Mouse (Mus musculus): ENCODE measurements around the gene Tmem63b. TPM values are rescaled to one million over a fixed set of nuclear protein-coding genes. Genes with fewer than 3 reads are reported as not detected.

Tmem63b gene
- total and polyA plus RNA-seq, 2 experiments = 23.0 to 99.2 TPM

GRCm38 (mm10) chr17:45727481-45727880 is 40.8 kb upstream of the Tmem63b start:
- 84% methylated on average over 2 of the region's 2 CpGs for WGBS
- no peak overlapping the region for H3K9ac ChIP-seq (ENCODE audit: low read depth, low read length)
- TF ChIP-seq POLR2A (IDR thresholded peaks at IDR 0.05; ENCODE audit: extremely low read depth, insufficient read depth, low read length) (no peak), CTCF (IDR thresholded peaks at IDR 0.05; ENCODE audit: low read depth, low read length) (no peak)

DNA sequence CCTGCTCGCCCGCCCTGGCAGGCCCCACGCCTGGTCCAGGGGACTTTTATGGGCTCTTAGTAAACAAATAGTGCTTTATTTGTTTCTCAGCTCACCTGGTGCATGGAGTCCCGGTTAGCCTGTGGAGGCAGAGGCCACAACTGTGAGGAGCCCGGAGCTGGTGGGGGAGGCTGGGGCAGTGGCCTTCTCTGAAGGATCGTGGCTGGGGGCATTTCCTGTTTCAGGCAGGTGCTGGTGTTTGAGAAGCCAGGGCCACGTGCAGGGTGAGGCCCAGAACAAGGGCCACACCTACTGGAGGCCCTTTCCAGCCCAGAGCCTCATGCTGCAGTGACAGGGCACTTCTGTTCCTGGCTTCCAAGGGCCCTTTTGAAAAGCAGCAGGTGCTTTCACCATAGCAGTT is 39.5 kb upstream of the Tmem63b start:
- DNase-seq (ENCODE audit: extremely low read depth, low read depth, low spot score) = no peak
- H3K27ac ChIP-seq (replicated peaks; ENCODE audit: insufficient read depth, low read depth, low read length) = no peak overlapping the region
- no peaks in the 10 kb centered on the region for H3K79me2 ChIP-seq (ENCODE audit: control insufficient read depth, insufficient read depth, low read length)
- TF ChIP-seq CTCF (IDR thresholded peaks at IDR 0.05; ENCODE audit: low read depth, low read length) = no peak
- no peak for TF ChIP-seq POLR2A (IDR thresholded peaks at IDR 0.05; ENCODE audit: extremely low read depth, insufficient read depth, low read length)
- 0 out of 2 replicates have a peak, but pooled peaks cover 4% of the 10 kb centered on the region for H3K4me1 ChIP-seq (ENCODE audit: control insufficient read depth, insufficient read depth, low read length)
- 69% methylated on average over 7 of the region's 7 CpGs for whole genome bisulfite sequencing
- H3K9ac ChIP-seq (ENCODE audit: low read depth, low read length) = no peak overlapping the region
- H3K4me3 ChIP-seq (ENCODE audit: insufficient read depth, low read depth, low read length) = no peak overlapping the region
- no peaks in the 10 kb centered on the region for H3K36me3 ChIP-seq (ENCODE audit: control insufficient read depth, insufficient read depth, low read length)
- H3K27me3 ChIP-seq (ENCODE audit: control insufficient read depth, insufficient read depth, low read length) = no peaks in the 10 kb centered on the region

More at GRCm38 (mm10) chr17:45727481-45727880, 40.8 kb upstream of the Tmem63b start:
- Histone ChIP-seq H3K36me3 (ENCODE audit: control insufficient read depth, insufficient read depth, low read length) (no peaks in the 10 kb centered on the region), H3K4me3 (ENCODE audit: insufficient read depth, low read depth, low read length) (no peak overlapping the region), H3K27me3 (ENCODE audit: control insufficient read depth, insufficient read depth, low read length) (no peaks in the 10 kb centered on the region), H3K79me2 (ENCODE audit: control insufficient read depth, insufficient read depth, low read length) (no peaks in the 10 kb centered on the region), H3K4me1 (ENCODE audit: control insufficient read depth, insufficient read depth, low read length) (0 out of 2 replicates have a peak, but pooled peaks cover 4% of the 10 kb centered on the region), H3K27ac (replicated peaks; ENCODE audit: insufficient read depth, low read depth, low read length) (no peak overlapping the region)
- no peak for DNase-seq (ENCODE audit: extremely low read depth, low read depth, low spot score)

DNA sequence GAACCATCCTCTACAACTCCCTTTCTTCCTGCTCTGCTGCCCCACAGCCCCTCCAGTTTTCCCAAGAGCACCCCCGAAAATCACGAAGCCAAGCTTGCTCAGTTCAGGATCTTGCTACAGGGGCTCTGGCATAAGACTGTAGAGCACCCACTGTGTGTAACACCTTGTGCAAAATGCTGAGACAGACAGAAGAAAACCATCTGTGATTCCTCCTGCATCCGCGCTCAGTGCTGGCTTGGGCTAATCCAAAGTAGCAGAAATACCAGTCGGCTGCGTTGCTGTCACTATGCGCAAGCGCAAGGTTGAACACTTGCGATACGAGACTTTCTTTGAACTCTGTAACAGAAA is 37.8 kb upstream of the Tmem63b start:
- TF ChIP-seq POLR2A (IDR thresholded peaks at IDR 0.05; ENCODE audit: extremely low read depth, insufficient read depth, low read length) (no peak), CTCF (IDR thresholded peaks at IDR 0.05; ENCODE audit: low read depth, low read length) (no peak)

DNA sequence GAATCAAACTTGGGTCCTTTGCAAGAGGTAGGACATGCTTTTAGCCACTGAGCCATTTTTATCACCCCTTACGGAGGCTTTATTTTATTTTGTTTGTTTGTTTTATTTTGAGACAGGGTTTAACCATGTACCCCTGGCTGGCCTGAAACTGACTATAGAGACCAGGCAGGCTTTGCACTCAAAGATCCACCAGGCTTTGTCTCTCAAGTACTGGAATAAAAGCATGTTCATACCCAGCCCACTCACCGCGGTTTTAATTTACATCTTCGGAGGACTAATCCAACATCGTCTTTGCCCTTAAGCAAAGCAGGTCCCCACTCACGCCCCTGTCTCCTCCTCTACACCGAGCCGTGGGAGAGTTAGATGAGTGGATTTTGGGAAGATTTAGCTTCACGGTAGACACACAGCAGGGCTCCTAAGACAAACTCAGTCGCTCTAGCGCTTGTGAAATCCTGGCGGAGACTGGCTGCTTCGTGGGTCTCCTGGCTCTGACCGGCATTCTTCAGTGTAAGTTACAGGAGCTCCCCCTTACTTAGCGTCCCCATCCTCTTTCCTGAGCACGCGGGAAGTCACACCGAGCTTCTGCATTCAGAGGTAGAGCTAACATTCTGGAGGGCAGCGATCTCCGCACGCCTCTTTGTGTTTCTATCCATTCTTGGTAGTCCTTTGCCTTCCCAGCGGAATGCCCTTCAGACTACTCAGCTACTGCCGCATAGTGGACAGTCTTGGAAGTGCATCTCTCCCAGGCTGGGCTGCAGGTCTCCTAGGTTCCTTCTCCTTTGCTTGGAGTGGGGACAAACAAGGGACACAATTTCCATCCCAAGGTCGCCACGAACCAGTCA is 37.2 kb upstream of the Tmem63b start:
- H3K9ac ChIP-seq (ENCODE audit: low read depth, low read length) = peak overlapping the region; percentile 62; the same call in 1 of the 2 replicates
- H3K36me3 ChIP-seq (ENCODE audit: control insufficient read depth, insufficient read depth, low read length) = no peaks in the 10 kb centered on the region
- no peak for TF ChIP-seq POLR2A (IDR thresholded peaks at IDR 0.05; ENCODE audit: extremely low read depth, insufficient read depth, low read length)
- TF ChIP-seq CTCF (IDR thresholded peaks at IDR 0.05; ENCODE audit: low read depth, low read length) = peak; percentile 92
- no peak overlapping the region for H3K27ac ChIP-seq (replicated peaks; ENCODE audit: insufficient read depth, low read depth, low read length)
- 0 out of 2 replicates have a peak, but pooled peaks cover 4% of the 10 kb centered on the region for H3K4me1 ChIP-seq (ENCODE audit: control insufficient read depth, insufficient read depth, low read length)
- no peaks in the 10 kb centered on the region for H3K79me2 ChIP-seq (ENCODE audit: control insufficient read depth, insufficient read depth, low read length)
- DNase-seq (ENCODE audit: extremely low read depth, low read depth, low spot score) = peak; percentile 66
- no peaks in the 10 kb centered on the region for H3K27me3 ChIP-seq (ENCODE audit: control insufficient read depth, insufficient read depth, low read length)
- peak overlapping the region; percentile 29 for H3K4me3 ChIP-seq (ENCODE audit: insufficient read depth, low read depth, low read length)
- WGBS = 7% methylated on average over 25 of the region's 25 CpGs

More for the DNA sequence above, 37.8 kb upstream of the Tmem63b start:
- H3K36me3 ChIP-seq (ENCODE audit: control insufficient read depth, insufficient read depth, low read length) = no peaks in the 10 kb centered on the region
- 0 out of 2 replicates have a peak, but pooled peaks cover 4% of the 10 kb centered on the region for H3K4me1 ChIP-seq (ENCODE audit: control insufficient read depth, insufficient read depth, low read length)
- H3K79me2 ChIP-seq (ENCODE audit: control insufficient read depth, insufficient read depth, low read length) = no peaks in the 10 kb centered on the region
- H3K27ac ChIP-seq (replicated peaks; ENCODE audit: insufficient read depth, low read depth, low read length) = no peak overlapping the region
- H3K9ac ChIP-seq (ENCODE audit: low read depth, low read length) = no peak overlapping the region
- no peaks in the 10 kb centered on the region for H3K27me3 ChIP-seq (ENCODE audit: control insufficient read depth, insufficient read depth, low read length)
- H3K4me3 ChIP-seq (ENCODE audit: insufficient read depth, low read depth, low read length) = no peak overlapping the region
- WGBS = 82% methylated on average over 10 of the region's 10 CpGs
- DNase-seq (ENCODE audit: extremely low read depth, low read depth, low spot score) = no peak

DNA sequence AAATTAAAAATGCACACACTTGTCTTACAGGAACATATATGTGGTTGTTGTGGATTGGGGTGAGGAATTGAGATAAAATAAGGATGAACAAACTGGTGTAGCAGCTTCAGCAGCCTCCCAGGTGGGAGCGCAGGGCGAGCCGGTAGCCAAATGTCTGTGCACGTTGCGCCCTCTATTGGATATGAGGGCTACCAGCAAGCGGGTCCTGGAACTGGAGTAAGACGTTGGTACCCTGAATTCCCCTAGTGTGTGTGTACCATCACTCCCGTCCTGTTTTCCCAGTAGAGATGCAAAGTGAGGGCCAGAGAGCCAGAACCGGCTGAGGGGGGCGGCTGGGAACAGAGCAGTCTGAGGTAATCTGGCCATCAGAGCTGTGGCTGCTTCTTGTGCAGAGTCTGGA is 31.6 kb upstream of the Tmem63b start:
- TF ChIP-seq CTCF (IDR thresholded peaks at IDR 0.05; ENCODE audit: low read depth, low read length) = peak; percentile 95
- TF ChIP-seq POLR2A (IDR thresholded peaks at IDR 0.05; ENCODE audit: extremely low read depth, insufficient read depth, low read length) = no peak
- Histone ChIP-seq H3K27me3 (ENCODE audit: control insufficient read depth, insufficient read depth, low read length) (no peaks in the 10 kb centered on the region), H3K79me2 (ENCODE audit: control insufficient read depth, insufficient read depth, low read length) (no peaks in the 10 kb centered on the region), H3K36me3 (ENCODE audit: control insufficient read depth, insufficient read depth, low read length) (no peaks in the 10 kb centered on the region), H3K9ac (ENCODE audit: low read depth, low read length) (no peak overlapping the region), H3K4me3 (ENCODE audit: insufficient read depth, low read depth, low read length) (no peak overlapping the region), H3K4me1 (ENCODE audit: control insufficient read depth, insufficient read depth, low read length) (no peaks in the 10 kb centered on the region), H3K27ac (replicated peaks; ENCODE audit: insufficient read depth, low read depth, low read length) (no peak overlapping the region)
- WGBS = 4% methylated on average over 10 of the region's 10 CpGs
- peak; percentile 33 for DNase-seq (ENCODE audit: extremely low read depth, low read depth, low spot score)

- H3K9ac ChIP-seq (ENCODE audit: low read depth, low read length) = no peak overlapping the region
- no peaks in the 10 kb centered on the region for H3K36me3 ChIP-seq (ENCODE audit: control insufficient read depth, insufficient read depth, low read length)
- no peaks in the 10 kb centered on the region for H3K79me2 ChIP-seq (ENCODE audit: control insufficient read depth, insufficient read depth, low read length)
- TF ChIP-seq CTCF (IDR thresholded peaks at IDR 0.05; ENCODE audit: low read depth, low read length) = no peak
- no peak for TF ChIP-seq POLR2A (IDR thresholded peaks at IDR 0.05; ENCODE audit: extremely low read depth, insufficient read depth, low read length)
- H3K27ac ChIP-seq (replicated peaks; ENCODE audit: insufficient read depth, low read depth, low read length) = no peak overlapping the region
- no peak overlapping the region for H3K4me3 ChIP-seq (ENCODE audit: insufficient read depth, low read depth, low read length)
- 21% methylated on average over 3 of the region's 3 CpGs for WGBS
- peaks cover 5% of the 10 kb centered on the region for H3K4me1 ChIP-seq (ENCODE audit: control insufficient read depth, insufficient read depth, low read length)
- DNase-seq (ENCODE audit: extremely low read depth, low read depth, low spot score) = no peak
- H3K27me3 ChIP-seq (ENCODE audit: control insufficient read depth, insufficient read depth, low read length) = no peaks in the 10 kb centered on the region
Measured at GRCm38 (mm10) chr17:45711525-45711924, 24.8 kb upstream of the Tmem63b start.

Measured in liver, adult 2 months (tissue).